Mouse (Mus musculus) myocyte (in vitro differentiated cells): ENCODE data around the gene Suox.

Experiments
- CEBPB ChIP-seq: IDR thresholded peaks from 2 replicates; pipeline ENCODE4 v1.6.1; 2011; ENCODE audit warnings: mild to moderate bottlenecking, moderate library complexity; ENCODE audit not compliant: poor library complexity, insufficient read depth, severe bottlenecking
- MYOD1 ChIP-seq, 3 experiments: IDR thresholded peaks; one replicate each; pipeline ENCODE4 v1.6.1; 2011; ENCODE audit warnings: control low read depth in 2 of 3, low read depth in 2 of 3, mild to moderate bottlenecking in 2 of 3, moderate library complexity in 1 of 3; ENCODE audit not compliant: insufficient read length in 2 of 3, control insufficient read depth in 1 of 3
- POLR2A ChIP-seq: IDR thresholded peaks from one replicate; pipeline ENCODE4 v1.6.1; 2011; ENCODE audit warnings: low read depth, mild to moderate bottlenecking, control low read depth, moderate library complexity; ENCODE audit not compliant: insufficient read length
- POLR2AphosphoS2 ChIP-seq: IDR thresholded peaks from one replicate; pipeline ENCODE4 v1.6.1; 2011; ENCODE audit warnings: low read depth, control low read depth; ENCODE audit not compliant: insufficient read length
- SRF ChIP-seq: IDR thresholded peaks from one replicate; pipeline ENCODE4 v1.6.1; 2011; ENCODE audit warnings: low read depth; ENCODE audit not compliant: control insufficient read depth, insufficient read length
- USF1 ChIP-seq: IDR thresholded peaks from one replicate; pipeline ENCODE4 v1.6.1; 2011; ENCODE audit warnings: low read depth, mild to moderate bottlenecking, control low read depth, moderate library complexity

- TF ChIP-seq POLR2A = no peak
- TF ChIP-seq USF1 = no peak
- TF ChIP-seq POLR2AphosphoS2 = no peak
- no peak for TF ChIP-seq SRF
- TF ChIP-seq CEBPB = no peak
- TF ChIP-seq MYOD1 (IDR thresholded peaks at IDR 0.05; ENCODE audit: control insufficient read depth in 1 of 3, insufficient read length in 2 of 3, low read depth in 2 of 3) = no peak
Measured at GRCm38 (mm10) chr10:128659490-128659889, 14.4 kb downstream of the Suox start.
